Mouse (Mus musculus) kidney, adult 9 months (tissue): Measurements from ENCODE around the gene Chd9.

Source experiments
- DNase-seq: peaks from one replicate; pipeline ENCODE4 v3.0.0; 2022

Chd9 gene

GRCm38 (mm10) chr8:90839725-90840714 lies 11.9 kb downstream of the Chd9 start:
- peak; percentile 43 for DNase-seq

GRCm38 (mm10) chr8:90841321-90841720 lies 13.2 kb downstream of the Chd9 start:
- no peak for DNase-seq

DNA sequence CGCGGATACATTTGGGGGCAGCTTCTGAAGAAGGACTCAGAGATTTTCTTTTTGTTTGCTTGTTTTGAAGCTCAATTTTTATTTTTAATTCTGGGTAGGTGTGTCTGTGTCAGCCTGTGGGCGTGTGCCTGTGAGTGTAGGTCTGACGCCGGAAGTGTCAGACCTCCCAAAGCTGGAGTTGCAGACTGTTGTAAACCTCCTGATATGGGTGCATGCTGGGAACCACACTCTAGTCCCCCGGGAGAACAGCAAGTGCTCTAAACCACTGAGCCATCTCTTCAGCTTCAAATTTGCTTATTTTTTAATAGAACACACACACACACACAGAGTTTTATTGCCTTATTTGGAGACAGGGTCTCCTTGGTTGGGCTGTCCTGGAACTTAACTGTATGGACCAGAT lies 15.0 kb downstream of the Chd9 start:
- no peak for DNase-seq

DNA sequence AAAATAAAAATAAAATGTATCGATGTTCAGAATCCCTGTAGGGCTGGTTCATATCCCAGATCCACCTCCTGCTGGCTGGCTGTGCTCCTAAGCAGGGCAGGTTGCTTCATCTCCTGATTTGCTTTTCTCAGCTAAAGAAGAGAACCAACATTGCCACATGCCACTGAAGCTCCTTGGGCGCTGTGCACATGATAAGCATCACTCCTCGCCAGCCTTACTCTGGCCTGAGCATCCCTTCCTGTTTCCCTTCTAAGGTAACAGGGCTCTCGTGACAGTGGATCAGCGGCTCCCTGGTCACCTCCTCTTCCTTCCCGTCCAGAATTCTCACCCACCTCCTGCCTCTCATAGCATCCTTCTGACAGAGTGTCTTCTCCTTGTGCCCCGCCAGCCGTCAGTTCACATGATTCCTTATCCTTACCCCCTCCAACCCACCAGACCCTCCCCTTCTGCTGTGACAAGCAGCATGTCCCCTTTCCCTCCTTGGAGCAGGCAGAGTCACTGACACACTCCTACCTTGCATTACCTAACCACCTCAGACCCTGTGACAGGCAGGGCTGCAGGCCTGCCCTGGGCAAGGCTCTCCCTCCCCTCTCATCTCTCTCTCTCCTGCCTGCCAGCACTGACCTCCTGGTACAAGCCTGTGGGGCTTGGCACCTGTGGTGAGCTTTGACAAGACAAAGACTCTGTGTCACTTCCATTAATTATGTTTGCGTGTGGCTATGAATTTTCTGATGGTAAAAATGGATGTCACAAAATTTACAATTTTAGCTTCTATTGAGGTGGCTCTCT lies 16.2 kb downstream of the Chd9 start:
- no peak for DNase-seq

- no peak for DNase-seq
Measured at GRCm38 (mm10) chr8:90847980-90848379, 19.8 kb downstream of the Chd9 start.

DNA sequence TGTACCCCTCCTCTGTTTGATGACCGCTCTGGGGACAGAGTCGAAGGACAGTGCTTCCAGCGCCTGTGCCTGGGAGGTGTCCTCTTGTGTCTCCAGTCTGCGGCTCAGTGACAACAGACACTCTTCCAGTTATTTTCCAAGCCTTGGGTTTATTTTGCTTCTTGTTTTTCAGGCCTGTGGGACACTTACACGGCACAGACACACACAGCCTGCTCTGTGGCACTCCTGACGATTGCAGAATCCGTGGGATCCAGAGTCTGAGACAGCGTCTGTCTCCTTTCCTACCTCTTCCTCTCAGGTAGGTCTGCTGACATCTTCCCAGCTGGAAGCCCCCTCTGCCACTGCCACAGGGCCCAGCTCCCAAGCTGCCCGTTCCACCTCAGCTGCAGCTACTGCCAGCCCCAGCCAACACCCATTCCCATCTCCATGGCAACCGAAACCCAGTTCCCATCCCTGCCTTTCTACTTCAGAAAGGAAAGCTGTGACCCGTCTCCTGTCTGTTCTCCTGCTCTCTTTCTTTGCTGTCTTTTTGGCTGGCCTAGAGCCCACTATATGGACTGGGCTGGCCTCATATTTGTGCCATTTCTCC lies 21.4 kb downstream of the Chd9 start:
- no peak for DNase-seq

- DNase-seq: no peak
Measured at GRCm38 (mm10) chr8:90851544-90851943, 23.4 kb downstream of the Chd9 start.

GRCm38 (mm10) chr8:90853971-90854670 lies 26.0 kb downstream of the Chd9 start:
- no peak for DNase-seq

- DNase-seq: no peak
Measured at GRCm38 (mm10) chr8:90854671-90855161, 26.6 kb downstream of the Chd9 start.

DNA sequence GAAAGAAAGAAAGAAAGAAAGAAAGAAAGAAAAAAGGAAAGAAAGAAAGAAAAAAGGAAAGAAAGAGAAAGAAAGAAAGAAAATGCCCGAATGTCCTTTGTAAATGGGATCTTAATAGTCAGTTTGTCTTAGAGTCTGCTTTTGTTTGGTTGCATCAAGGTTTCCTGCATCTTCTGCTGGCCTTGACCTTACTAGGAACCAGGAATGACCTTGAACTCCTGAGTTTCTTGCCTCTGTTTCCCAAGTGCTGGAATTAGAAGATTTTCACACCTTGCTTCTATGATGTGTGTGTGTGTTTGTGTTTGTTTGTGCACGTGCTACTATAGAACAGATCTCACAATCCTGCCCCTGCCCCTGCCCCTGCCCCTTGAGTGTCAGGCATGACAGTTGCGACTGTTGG lies 28.0 kb downstream of the Chd9 start:
- no peak for DNase-seq

DNA sequence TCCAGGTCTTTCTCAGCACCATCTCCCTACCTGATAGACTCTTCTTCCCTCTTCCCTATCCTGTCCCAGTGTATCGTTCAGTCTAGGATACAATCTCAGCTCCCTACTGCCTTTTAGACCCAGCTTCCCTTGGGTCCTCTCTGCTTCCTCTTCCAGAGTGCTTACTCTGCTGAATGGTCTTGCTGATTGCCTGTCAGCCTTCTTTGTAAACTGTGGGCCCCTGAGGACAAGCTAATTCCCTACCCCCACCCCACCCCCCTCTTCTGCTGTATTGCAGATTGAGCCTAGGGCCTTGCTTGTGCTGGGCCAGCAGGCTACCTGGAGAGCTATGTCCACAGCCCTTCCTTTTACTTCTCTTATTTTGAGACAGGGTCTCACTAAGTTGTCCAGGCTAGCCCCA lies 28.8 kb downstream of the Chd9 start:
- DNase-seq: no peak

DNA sequence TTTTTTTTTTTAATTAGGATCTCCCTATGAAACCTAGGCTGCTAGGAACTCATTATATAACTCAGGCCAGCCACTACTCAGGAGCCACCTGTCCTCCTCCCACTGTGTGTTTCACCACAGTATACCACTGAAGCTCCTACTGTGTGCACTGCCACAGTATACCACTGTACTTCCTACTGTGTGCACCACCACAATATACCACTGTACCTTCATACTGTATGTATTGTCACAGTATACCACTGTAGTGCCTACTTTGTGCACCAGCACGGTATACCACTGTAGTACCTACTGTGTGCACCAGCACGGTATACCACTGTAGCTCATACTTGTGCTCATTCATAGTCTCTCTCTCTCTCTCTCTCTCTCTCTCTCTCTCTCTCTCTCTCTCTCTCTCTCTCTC lies 29.9 kb downstream of the Chd9 start:
- DNase-seq: no peak

DNA sequence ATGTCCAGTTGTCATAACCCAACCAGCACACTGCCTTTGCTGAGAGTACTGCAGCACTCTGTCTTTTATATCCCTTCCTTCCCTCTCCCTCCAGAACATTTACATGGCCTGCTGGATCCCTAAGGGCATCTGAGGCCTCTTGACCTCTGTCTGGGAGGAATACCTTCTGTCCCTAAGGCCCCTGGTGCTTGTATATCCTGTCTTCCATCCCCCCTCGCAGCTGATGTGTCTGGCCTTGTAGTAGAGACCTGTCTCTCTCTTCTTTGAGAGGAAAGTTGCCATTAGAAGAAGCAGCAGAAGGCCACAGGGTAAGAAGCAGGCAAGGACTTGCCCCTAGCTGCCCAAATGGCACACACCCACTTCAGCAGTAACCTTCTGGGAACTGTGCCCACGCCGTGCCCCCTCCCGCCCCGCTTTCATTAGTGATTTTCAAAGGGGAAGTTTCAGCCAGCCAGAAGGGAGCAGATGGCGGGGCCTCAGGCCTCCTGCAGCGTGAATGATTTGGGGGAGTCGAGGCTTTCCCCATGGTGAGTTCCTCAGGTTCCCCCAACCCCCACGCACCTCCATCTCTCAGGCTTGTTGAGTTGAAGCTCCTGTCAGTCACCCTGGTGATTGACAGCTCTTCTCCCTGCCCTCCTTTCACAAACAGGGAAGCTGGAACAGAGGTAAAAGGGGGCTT lies 33.3 kb downstream of the Chd9 start:
- DNase-seq: no peak

GRCm38 (mm10) chr8:90862038-90862437 lies 33.9 kb downstream of the Chd9 start:
- no peak for DNase-seq

- DNase-seq: no peak
Measured at GRCm38 (mm10) chr8:90867061-90867460, 38.9 kb downstream of the Chd9 start.

DNA sequence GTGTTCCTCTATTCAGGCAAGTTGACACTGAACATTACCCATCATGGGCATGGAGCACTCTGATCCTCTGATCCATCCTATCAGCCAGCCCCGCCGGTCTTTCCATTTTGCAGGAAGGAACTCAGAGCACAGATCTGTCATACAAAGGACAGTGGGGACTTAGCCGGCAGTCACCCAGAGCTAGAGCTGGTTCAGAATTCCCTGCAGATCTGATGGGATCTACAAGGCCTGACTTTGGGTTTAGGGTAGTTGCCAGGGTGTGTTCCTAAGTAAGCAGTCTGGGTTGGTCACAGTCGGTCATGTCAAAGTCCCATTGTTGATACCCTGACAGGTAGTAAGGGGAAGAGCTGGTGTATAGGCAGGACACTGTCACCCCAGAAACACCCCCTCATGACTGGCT lies 39.8 kb downstream of the Chd9 start:
- no peak for DNase-seq

DNA sequence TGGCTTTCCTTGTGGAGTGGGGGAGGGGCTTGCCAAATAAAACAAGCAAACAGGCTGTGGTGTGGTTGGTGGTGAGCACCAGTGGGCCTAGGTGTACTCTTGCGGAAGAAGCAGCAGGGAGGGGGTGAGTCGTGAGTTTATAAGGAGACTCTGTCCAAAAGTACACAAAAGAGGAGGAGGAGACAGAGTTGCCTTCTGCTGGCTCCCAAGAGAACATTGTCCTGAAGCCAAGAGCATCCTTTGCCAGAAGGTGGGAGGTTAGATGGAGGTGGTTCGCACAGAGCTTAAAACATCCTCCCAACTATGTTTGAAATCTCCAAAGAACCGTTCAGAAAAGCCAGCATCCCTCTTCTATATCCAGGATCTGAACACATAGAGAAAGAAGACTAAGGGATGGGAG lies 40.2 kb downstream of the Chd9 start:
- peak; percentile 33 for DNase-seq

GRCm38 (mm10) chr8:90869071-90869919 lies 41.1 kb downstream of the Chd9 start:
- DNase-seq: peak; percentile 90

- peak; percentile 34 for DNase-seq
Measured at GRCm38 (mm10) chr8:90869920-90870777, 42.0 kb downstream of the Chd9 start.
